Mouse (Mus musculus): ENCODE results near the gene En1. TPM values are rescaled to one million over a fixed set of nuclear protein-coding genes. Genes with fewer than 3 reads are reported as not detected.

Gene En1
- not detected in 2 replicates for polyA plus RNA-seq (2021; fragmentation: Nextera tagmentation)
- long read RNA-seq, experiment 1, result 0 reads
- long read RNA-seq, experiment 2, partial matches to known transcripts, result 0 of 2 reads
- long read RNA-seq, experiment 2, other reads (novel, unspliced or antisense), result 0 of 2 reads

GRCm38 (mm10) chr1:120602031-120602730 lies at the start of gene En1:
TSS of gene En1 (plus strand) at chr1:120602418.

Other genes with a start within 250 kb of the En1 start
- not detected in 2 replicates for gene Marco, start 97.4 kb upstream of the En1 start, polyA plus RNA-seq (2021; fragmentation: Nextera tagmentation)

Data from layer of hippocampus, adult 6 months (tissue).